9 mouse cellular contexts compared by ENCODE assay signal in genomic region chr3:100463160-100463958, GRCm38 (mm10). TPM values are rescaled to one million over a fixed set of nuclear protein-coding genes. Genes with fewer than 3 reads are reported as not detected.
A peak's percentile ranks its signal among the peaks of the same experiment; 100 is the strongest.
DNase-seq lines count a peak whose midpoint lies in the region; ATAC-seq and TF ChIP-seq lines count a peak whose summit lies in the region.
"Had no signal": no experiment of that assay in that cellular context is flagged by ENCODE, and none has a peak within 500 bp of the region (broad histone marks: within the 10 kb centered on the region; RNA-seq: fewer than 3 reads in every experiment).

No protein-coding gene starts in this region.

- no peaks in the 10 kb centered on the region for H3K27me3 ChIP-seq in heart, embryonic 14.5 days (ENCODE audit: control insufficient read depth, insufficient read depth, low read length)
- H3K27me3 ChIP-seq in forebrain, postnatal 0 days (ENCODE audit: insufficient read depth, low read length): no peaks in the 10 kb centered on the region
- no peaks in the 10 kb centered on the region for H3K27me3 ChIP-seq in midbrain, embryonic 12.5 days
- H3K27me3 ChIP-seq in liver, embryonic 12.5 days (replicated peaks): no peaks in the 10 kb centered on the region

- peak overlapping the region; percentile 47 for H3K4me2 ChIP-seq in heart, embryonic 14.5 days (ENCODE audit: low read length)
- no peak overlapping the region for H3K4me2 ChIP-seq in forebrain, postnatal 0 days (ENCODE audit: low read depth)
- no peak overlapping the region for H3K4me2 ChIP-seq in midbrain, embryonic 12.5 days (replicated peaks)
- H3K4me2 ChIP-seq in liver, embryonic 12.5 days: no peak overlapping the region

- H3K4me1 ChIP-seq in heart, embryonic 14.5 days (ENCODE audit: control insufficient read depth in 2 of 2, insufficient read depth in 2 of 2, low read length in 2 of 2): peaks cover 8 to 12% of the 10 kb centered on the region in 2 experiments; a peak in 3 of 4 replicates
- H3K4me1 ChIP-seq in forebrain, postnatal 0 days (ENCODE audit: insufficient read depth): no peaks in the 10 kb centered on the region
- H3K4me1 ChIP-seq in midbrain, embryonic 12.5 days: peaks cover 21% of the 10 kb centered on the region
- peaks cover 13% of the 10 kb centered on the region; the same call in 1 of the 2 replicates for H3K4me1 ChIP-seq in liver, embryonic 12.5 days

- intact Hi-C loops in heart, postnatal 10 days (cut with DNase I): no loop called here

- no peak for DNase-seq in heart, postnatal 10 days
- peak; percentile 51 for DNase-seq in brain, embryonic 14.5 days (ENCODE audit: low read depth)
- no peak for DNase-seq in forebrain, postnatal 0 days
- DNase-seq in ovary, postnatal 14 days (ENCODE audit: low spot score): no peak
- DNase-seq in adrenal gland, adult (ENCODE audit: inconsistent age in 2 of 2, low spot score in 1 of 2): no peak

- peak overlapping the region in 1 of 2 experiments; percentile 11; a peak in 1 of 4 replicates for H3K27ac ChIP-seq in heart, embryonic 14.5 days (replicated peaks in 1 of 2; ENCODE audit: control insufficient read depth in 1 of 2, insufficient read depth in 1 of 2, low read depth in 2 of 2, low read length in 2 of 2)
- H3K27ac ChIP-seq in forebrain, postnatal 0 days (ENCODE audit: low read depth, low read length): no peak overlapping the region
- peak overlapping the region; percentile 58; the same call in 1 of the 2 replicates for H3K27ac ChIP-seq in midbrain, embryonic 12.5 days (replicated peaks)
- no peak overlapping the region for H3K27ac ChIP-seq in liver, embryonic 12.5 days

- no peak for TF ChIP-seq CTCF in brain, embryonic 14.5 days (IDR thresholded peaks at IDR 0.05; ENCODE audit: borderline replicate concordance, extremely low read depth, insufficient read depth, insufficient read length)
- TF ChIP-seq CTCF in forebrain, postnatal 0 days (IDR thresholded peaks at IDR 0.05; ENCODE audit: low read depth): no peak

- 21% methylated on average over 12 of the region's 12 CpGs for WGBS in heart, embryonic 14.5 days
- WGBS in forebrain, postnatal 0 days: 23% methylated on average over 12 of the region's 12 CpGs
- 26% methylated on average over 12 of the region's 12 CpGs for WGBS in midbrain, embryonic 12.5 days
- WGBS in liver, embryonic 12.5 days (ENCODE audit: insufficient replicate concordance): 50% methylated on average over 12 of the region's 12 CpGs

- no peak overlapping the region for H3K4me3 ChIP-seq in heart, embryonic 14.5 days (ENCODE audit: control insufficient read depth in 1 of 2, insufficient read depth in 1 of 2, low read depth in 1 of 2, low read length in 2 of 2)
- no peak overlapping the region for H3K4me3 ChIP-seq in forebrain, postnatal 0 days (ENCODE audit: low read depth, low read length)
- no peak overlapping the region for H3K4me3 ChIP-seq in midbrain, embryonic 12.5 days
- H3K4me3 ChIP-seq in liver, embryonic 12.5 days: no peak overlapping the region
- H3K4me3 ChIP-seq: megakaryocyte, embryonic 14.5 days had no signal

- H3K9ac ChIP-seq in heart, embryonic 14.5 days (ENCODE audit: low read length): no peak overlapping the region
- H3K9ac ChIP-seq in forebrain, postnatal 0 days: no peak overlapping the region
- H3K9ac ChIP-seq in midbrain, embryonic 12.5 days (replicated peaks): no peak overlapping the region
- H3K9ac ChIP-seq in liver, embryonic 12.5 days: no peak overlapping the region

- ATAC-seq in heart, embryonic 14.5 days (ENCODE audit: insufficient number of reproducible peaks, insufficient read depth, low FRiP score, low read depth): no peak
- peak; percentile 32 for ATAC-seq in forebrain, postnatal 0 days
- peak; percentile 70 for ATAC-seq in midbrain, embryonic 12.5 days (ENCODE audit: low FRiP score, low read depth)
- ATAC-seq in liver, embryonic 12.5 days: no peak

- no peaks in the 10 kb centered on the region for H3K36me3 ChIP-seq in heart, embryonic 14.5 days (ENCODE audit: control insufficient read depth, insufficient read depth, low read length)
- H3K36me3 ChIP-seq in forebrain, postnatal 0 days (ENCODE audit: insufficient read depth): no peaks in the 10 kb centered on the region
- no peaks in the 10 kb centered on the region for H3K36me3 ChIP-seq in midbrain, embryonic 12.5 days
- H3K36me3 ChIP-seq in liver, embryonic 12.5 days: peaks cover 25% of the 10 kb centered on the region

- no peak for TF ChIP-seq POLR2A in brain, embryonic 14.5 days (IDR thresholded peaks at IDR 0.05; ENCODE audit: borderline replicate concordance, extremely low read depth, insufficient read depth, insufficient read length, poor library complexity, severe bottlenecking)

- H3K9me3 ChIP-seq in heart, embryonic 14.5 days (ENCODE audit: control insufficient read depth, low read length): no peaks in the 10 kb centered on the region
- no peaks in the 10 kb centered on the region for H3K9me3 ChIP-seq in forebrain, postnatal 0 days (ENCODE audit: low read length)
- H3K9me3 ChIP-seq in midbrain, embryonic 12.5 days: no peaks in the 10 kb centered on the region
- no peaks in the 10 kb centered on the region for H3K9me3 ChIP-seq in liver, embryonic 12.5 days (replicated peaks)

RNA-seq across cellular contexts. Expression of gene Tent5c, which starts 25.8 kb away (rescaled TPM):
- 7.7 and 14.8 TPM in 2 replicates for polyA plus RNA-seq in heart, embryonic 14.5 days (2014; fragmentation: Nextera tagmentation; extraction: Ambion mirVana)
- 10 to 100 TPM; 20.8 to 44.2 TPM for total RNA-seq in heart, postnatal 10 days (2021)
- polyA plus RNA-seq in brain, embryonic 14.5 days (2012; rRNA removed): 1.3 and 2.4 TPM in 2 replicates
- total RNA-seq in forebrain, postnatal 0 days (2014; rRNA removed): 1.9 and 2.0 TPM in 2 replicates
- 0.69 and 1.1 TPM in 2 replicates for polyA plus RNA-seq in forebrain, postnatal 0 days (2015; fragmentation: Nextera tagmentation; extraction: Ambion mirVana)
- polyA plus RNA-seq in midbrain, embryonic 12.5 days (2016; fragmentation: Nextera tagmentation; extraction: Ambion mirVana): 8.0 and 9.1 TPM in 2 replicates
- polyA plus RNA-seq in liver, embryonic 12.5 days (2016; fragmentation: Nextera tagmentation; extraction: Ambion mirVana): 59.8 and 63.3 TPM in 2 replicates

Comparison
In these comparisons a context has a peak if more than half of its experiments do, and no peak if none do; other contexts are left out.
1. ATAC-seq: peak in forebrain, postnatal 0 days (single experiment) and midbrain, embryonic 12.5 days (single experiment); none in heart, embryonic 14.5 days (single experiment) and liver, embryonic 12.5 days (single experiment).